Mouse (Mus musculus): Measurements from ENCODE around the gene Pfkp. TPM values are rescaled to one million over a fixed set of nuclear protein-coding genes. Genes with fewer than 3 reads are reported as not detected.

The Pfkp gene
- polyA plus RNA-seq, 1 experiment from 2014 or later = 8.2 TPM

GRCm38 (mm10) chr13:6620250-6620649 is 28.3 kb downstream of the Pfkp start:
- Histone ChIP-seq H3K9me3 (ENCODE audit: control insufficient read depth, low read length) (no peaks in the 10 kb centered on the region), H3K36me3 (ENCODE audit: control insufficient read depth, insufficient read depth, low read length) (0 out of 2 replicates have a peak, but pooled peaks cover 2% of the 10 kb centered on the region), H3K4me2 (ENCODE audit: low read depth, severe bottlenecking) (no peak overlapping the region), H3K4me1 (ENCODE audit: control insufficient read depth, insufficient read depth, low read length) (no peaks in the 10 kb centered on the region), H3K27me3 (ENCODE audit: control insufficient read depth, insufficient read depth, low read length) (no peaks in the 10 kb centered on the region), H3K27ac (replicated peaks; ENCODE audit: low read depth, low read length) (no peak overlapping the region), H3K4me3 (ENCODE audit: low read depth, low read length) (no peak overlapping the region), H3K9ac (ENCODE audit: low read length) (no peak overlapping the region)
- WGBS = 89% methylated on average over 3 of the region's 3 CpGs
- ATAC-seq (ENCODE audit: insufficient number of reproducible peaks, low FRiP score, low TSS enrichment, low read depth) (no peak), DNase-seq (ENCODE audit: low spot score) (no peak)

- DNase-seq (ENCODE audit: low spot score) (no peak), ATAC-seq (ENCODE audit: insufficient number of reproducible peaks, low FRiP score, low TSS enrichment, low read depth) (no peak)
- Histone ChIP-seq H3K27me3 (ENCODE audit: control insufficient read depth, insufficient read depth, low read length) (no peaks in the 10 kb centered on the region), H3K9ac (ENCODE audit: low read length) (no peak overlapping the region), H3K4me2 (ENCODE audit: low read depth, severe bottlenecking) (no peak overlapping the region), H3K27ac (replicated peaks; ENCODE audit: low read depth, low read length) (no peak overlapping the region), H3K4me1 (ENCODE audit: control insufficient read depth, insufficient read depth, low read length) (no peaks in the 10 kb centered on the region), H3K9me3 (ENCODE audit: control insufficient read depth, low read length) (no peaks in the 10 kb centered on the region), H3K36me3 (ENCODE audit: control insufficient read depth, insufficient read depth, low read length) (0 out of 2 replicates have a peak, but pooled peaks cover 2% of the 10 kb centered on the region), H3K4me3 (ENCODE audit: low read depth, low read length) (no peak overlapping the region)
- 89% methylated on average over 3 of the region's 3 CpGs for WGBS
Measured at GRCm38 (mm10) chr13:6618711-6619110, 29.9 kb downstream of the Pfkp start.

- Histone ChIP-seq H3K4me3 (ENCODE audit: low read depth, low read length) (no peak overlapping the region), H3K9me3 (ENCODE audit: control insufficient read depth, low read length) (no peaks in the 10 kb centered on the region), H3K27ac (replicated peaks; ENCODE audit: low read depth, low read length) (no peak overlapping the region), H3K4me2 (ENCODE audit: low read depth, severe bottlenecking) (no peak overlapping the region), H3K9ac (ENCODE audit: low read length) (no peak overlapping the region), H3K27me3 (ENCODE audit: control insufficient read depth, insufficient read depth, low read length) (no peaks in the 10 kb centered on the region), H3K4me1 (ENCODE audit: control insufficient read depth, insufficient read depth, low read length) (no peaks in the 10 kb centered on the region), H3K36me3 (ENCODE audit: control insufficient read depth, insufficient read depth, low read length) (no peaks in the 10 kb centered on the region)
- no peak for ATAC-seq (ENCODE audit: insufficient number of reproducible peaks, low FRiP score, low TSS enrichment, low read depth)
- 89% methylated on average over 5 of the region's 5 CpGs for WGBS
- no peak for DNase-seq (ENCODE audit: low spot score)
Measured at GRCm38 (mm10) chr13:6613690-6614445, 34.7 kb downstream of the Pfkp start.

GRCm38 (mm10) chr13:6602786-6603409 is 45.7 kb downstream of the Pfkp start:
- Histone ChIP-seq H3K4me3 (ENCODE audit: low read depth, low read length) (no peak overlapping the region), H3K9ac (ENCODE audit: low read length) (no peak overlapping the region), H3K9me3 (ENCODE audit: control insufficient read depth, low read length) (no peaks in the 10 kb centered on the region), H3K4me2 (ENCODE audit: low read depth, severe bottlenecking) (no peak overlapping the region), H3K36me3 (ENCODE audit: control insufficient read depth, insufficient read depth, low read length) (no peaks in the 10 kb centered on the region), H3K4me1 (ENCODE audit: control insufficient read depth, insufficient read depth, low read length) (no peaks in the 10 kb centered on the region), H3K27ac (replicated peaks; ENCODE audit: low read depth, low read length) (no peak overlapping the region), H3K27me3 (ENCODE audit: control insufficient read depth, insufficient read depth, low read length) (no peaks in the 10 kb centered on the region)
- ATAC-seq (ENCODE audit: insufficient number of reproducible peaks, low FRiP score, low TSS enrichment, low read depth) (no peak), DNase-seq (ENCODE audit: low spot score) (no peak)
- 82% methylated on average over 10 of the region's 10 CpGs for WGBS

GRCm38 (mm10) chr13:6601676-6602075 is 46.9 kb downstream of the Pfkp start:
- no peaks in the 10 kb centered on the region for H3K36me3 ChIP-seq (ENCODE audit: control insufficient read depth, insufficient read depth, low read length)
- H3K27ac ChIP-seq (replicated peaks; ENCODE audit: low read depth, low read length) = no peak overlapping the region
- H3K9me3 ChIP-seq (ENCODE audit: control insufficient read depth, low read length) = no peaks in the 10 kb centered on the region
- DNase-seq (ENCODE audit: low spot score) (no peak), ATAC-seq (ENCODE audit: insufficient number of reproducible peaks, low FRiP score, low TSS enrichment, low read depth) (no peak)
- H3K4me2 ChIP-seq (ENCODE audit: low read depth, severe bottlenecking) = no peak overlapping the region
- 85% methylated on average over 2 of the region's 2 CpGs for WGBS
- H3K4me1 ChIP-seq (ENCODE audit: control insufficient read depth, insufficient read depth, low read length) = no peaks in the 10 kb centered on the region
- no peak overlapping the region for H3K9ac ChIP-seq (ENCODE audit: low read length)
- no peaks in the 10 kb centered on the region for H3K27me3 ChIP-seq (ENCODE audit: control insufficient read depth, insufficient read depth, low read length)
- no peak overlapping the region for H3K4me3 ChIP-seq (ENCODE audit: low read depth, low read length)

GRCm38 (mm10) chr13:6600626-6601025 is 48.0 kb downstream of the Pfkp start:
- H3K27me3 ChIP-seq (ENCODE audit: control insufficient read depth, insufficient read depth, low read length) = no peaks in the 10 kb centered on the region
- H3K36me3 ChIP-seq (ENCODE audit: control insufficient read depth, insufficient read depth, low read length) = no peaks in the 10 kb centered on the region
- H3K27ac ChIP-seq (replicated peaks; ENCODE audit: low read depth, low read length) = no peak overlapping the region
- DNase-seq (ENCODE audit: low spot score) (no peak), ATAC-seq (ENCODE audit: insufficient number of reproducible peaks, low FRiP score, low TSS enrichment, low read depth) (no peak)
- WGBS = 86% methylated on average over 8 of the region's 8 CpGs
- no peak overlapping the region for H3K4me2 ChIP-seq (ENCODE audit: low read depth, severe bottlenecking)
- no peaks in the 10 kb centered on the region for H3K9me3 ChIP-seq (ENCODE audit: control insufficient read depth, low read length)
- no peak overlapping the region for H3K4me3 ChIP-seq (ENCODE audit: low read depth, low read length)
- no peaks in the 10 kb centered on the region for H3K4me1 ChIP-seq (ENCODE audit: control insufficient read depth, insufficient read depth, low read length)
- no peak overlapping the region for H3K9ac ChIP-seq (ENCODE audit: low read length)

- no peak for DNase-seq (ENCODE audit: low spot score)
- ATAC-seq (ENCODE audit: insufficient number of reproducible peaks, low FRiP score, low TSS enrichment, low read depth) = no peak
- no peaks in the 10 kb centered on the region for H3K36me3 ChIP-seq (ENCODE audit: control insufficient read depth, insufficient read depth, low read length)
Measured at GRCm38 (mm10) chr13:6597801-6598200, 50.8 kb downstream of the Pfkp start.

GRCm38 (mm10) chr13:6595403-6595802 is 53.2 kb downstream of the Pfkp start:
- DNase-seq (ENCODE audit: low spot score) (no peak), ATAC-seq (ENCODE audit: insufficient number of reproducible peaks, low FRiP score, low TSS enrichment, low read depth) (no peak)
- no peaks in the 10 kb centered on the region for H3K36me3 ChIP-seq (ENCODE audit: control insufficient read depth, insufficient read depth, low read length)
- H3K4me2 ChIP-seq (ENCODE audit: low read depth, severe bottlenecking) = no peak overlapping the region
- no peak overlapping the region for H3K9ac ChIP-seq (ENCODE audit: low read length)
- H3K27ac ChIP-seq (replicated peaks; ENCODE audit: low read depth, low read length) = no peak overlapping the region
- no peak overlapping the region for H3K4me3 ChIP-seq (ENCODE audit: low read depth, low read length)
- H3K4me1 ChIP-seq (ENCODE audit: control insufficient read depth, insufficient read depth, low read length) = no peaks in the 10 kb centered on the region
- no peaks in the 10 kb centered on the region for H3K27me3 ChIP-seq (ENCODE audit: control insufficient read depth, insufficient read depth, low read length)
- 86% methylated on average over 4 of the region's 4 CpGs for WGBS
- no peaks in the 10 kb centered on the region for H3K9me3 ChIP-seq (ENCODE audit: control insufficient read depth, low read length)

More at GRCm38 (mm10) chr13:6597801-6598200, 50.8 kb downstream of the Pfkp start:
- no peak overlapping the region for H3K4me3 ChIP-seq (ENCODE audit: low read depth, low read length)
- no peaks in the 10 kb centered on the region for H3K4me1 ChIP-seq (ENCODE audit: control insufficient read depth, insufficient read depth, low read length)
- H3K27ac ChIP-seq (replicated peaks; ENCODE audit: low read depth, low read length) = no peak overlapping the region
- no peaks in the 10 kb centered on the region for H3K9me3 ChIP-seq (ENCODE audit: control insufficient read depth, low read length)
- no peak overlapping the region for H3K4me2 ChIP-seq (ENCODE audit: low read depth, severe bottlenecking)
- H3K9ac ChIP-seq (ENCODE audit: low read length) = no peak overlapping the region
- no peaks in the 10 kb centered on the region for H3K27me3 ChIP-seq (ENCODE audit: control insufficient read depth, insufficient read depth, low read length)
- WGBS = 91% methylated on average over 16 of the region's 16 CpGs

Measured in limb, embryonic 11.5 days (tissue).